Mouse (Mus musculus) liver, embryonic 15.5 days (tissue): ENCODE data around the gene Nt5dc1. TPM values are rescaled to one million over a fixed set of nuclear protein-coding genes. Genes with fewer than 3 reads are reported as not detected.

ENCODE experiments used
- ATAC-seq: fragments of 200-750 bp; cut with Nextera tagmentation; 2 replicates; pipeline ENCODE4 v1.8.0; 2017; ENCODE audit warnings: moderate number of reproducible peaks, mild to moderate bottlenecking, moderate library complexity; ENCODE audit not compliant: insufficient read depth
- H3K27ac ChIP-seq: fragments of 300-500 bp; sonication (generic); replicated peaks from 2 replicates; pipeline ENCODE4 v1.5.1; 2015; ENCODE audit warnings: mild to moderate bottlenecking, inconsistent platforms
- H3K27me3 ChIP-seq: fragments of 300-500 bp; sonication (generic); 2 replicates; pipeline ENCODE4 v1.6.1; 2015; ENCODE audit warnings: mild to moderate bottlenecking, inconsistent platforms
- H3K36me3 ChIP-seq: fragments of 300-500 bp; sonication (generic); replicated peaks from 2 replicates; pipeline ENCODE4 v1.6.1; 2015; ENCODE audit warnings: moderate library complexity, mild to moderate bottlenecking, inconsistent platforms
- H3K4me1 ChIP-seq: fragments of 300-500 bp; sonication (generic); replicated peaks from 2 replicates; pipeline ENCODE4 v1.6.1; 2015; ENCODE audit warnings: inconsistent platforms
- H3K4me2 ChIP-seq: fragments of 300-500 bp; sonication (generic); 2 replicates; pipeline ENCODE4 v1.6.1; 2015; ENCODE audit warnings: moderate library complexity, mild to moderate bottlenecking, inconsistent platforms
- H3K4me3 ChIP-seq: fragments of 300-500 bp; sonication (generic); replicated peaks from 2 replicates; pipeline ENCODE4 v1.5.1; 2015; ENCODE audit warnings: mild to moderate bottlenecking, inconsistent platforms
- H3K9ac ChIP-seq: fragments of 300-500 bp; sonication (generic); 2 replicates; pipeline ENCODE4 v1.6.1; 2015; ENCODE audit warnings: moderate library complexity, mild to moderate bottlenecking, inconsistent platforms
- H3K9me3 ChIP-seq: fragments of 300-500 bp; sonication (generic); replicated peaks from 2 replicates; pipeline ENCODE4 v1.6.1; 2016; ENCODE audit warnings: inconsistent platforms
- WGBS: fragments of 180-500 bp; shearing (Covaris S2); methylation state at CpG from one replicate; pipeline ENCODE4 v1.1.7; 2015; ENCODE audit warnings: mixed read lengths; ENCODE audit not compliant: insufficient replicate concordance; 5-methylcytosine and 5-hydroxymethylcytosine counted together
- polyA plus RNA-seq: library from polyadenylated mRNA; unstranded; fragments of >200 nt; fragmentation: Nextera tagmentation; extraction: Ambion mirVana; gene quantifications from 2 replicates; pipeline ENCODE4 v1.2.1, GENCODE M21; 2015

The Nt5dc1 gene
- polyA plus RNA-seq, 1 experiment from 2014 or later, result 7.4 TPM

DNA sequence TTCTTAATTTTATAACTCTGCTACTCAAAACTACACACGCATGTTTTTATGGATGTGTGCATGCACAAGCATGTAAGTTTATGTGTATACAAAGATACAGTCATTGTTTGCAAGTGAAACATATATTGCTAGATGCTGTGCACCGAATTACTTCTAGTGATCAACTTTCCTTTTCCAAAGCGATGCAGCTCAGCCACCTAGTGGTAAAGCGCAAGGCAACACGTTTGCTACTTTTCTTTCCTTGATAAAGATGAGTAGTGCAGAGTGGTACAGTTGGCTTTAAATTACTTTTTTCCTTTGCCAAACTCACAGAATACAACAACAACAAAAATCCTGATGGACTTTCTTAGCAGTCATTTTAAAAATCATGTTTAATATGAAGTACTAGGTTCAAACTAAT, 50.2 kb downstream of the Nt5dc1 start:
- no peak overlapping the region for H3K9ac ChIP-seq
- no peak overlapping the region for H3K27ac ChIP-seq
- no peaks in the 10 kb centered on the region for H3K9me3 ChIP-seq
- WGBS, result 70% methylated on average over 5 of the region's 5 CpGs
- no peaks in the 10 kb centered on the region for H3K27me3 ChIP-seq
- no peaks in the 10 kb centered on the region for H3K4me1 ChIP-seq
- ATAC-seq, result no peak
- H3K4me2 ChIP-seq, result no peak overlapping the region
- H3K4me3 ChIP-seq, result no peak overlapping the region
- no peaks in the 10 kb centered on the region for H3K36me3 ChIP-seq

DNA sequence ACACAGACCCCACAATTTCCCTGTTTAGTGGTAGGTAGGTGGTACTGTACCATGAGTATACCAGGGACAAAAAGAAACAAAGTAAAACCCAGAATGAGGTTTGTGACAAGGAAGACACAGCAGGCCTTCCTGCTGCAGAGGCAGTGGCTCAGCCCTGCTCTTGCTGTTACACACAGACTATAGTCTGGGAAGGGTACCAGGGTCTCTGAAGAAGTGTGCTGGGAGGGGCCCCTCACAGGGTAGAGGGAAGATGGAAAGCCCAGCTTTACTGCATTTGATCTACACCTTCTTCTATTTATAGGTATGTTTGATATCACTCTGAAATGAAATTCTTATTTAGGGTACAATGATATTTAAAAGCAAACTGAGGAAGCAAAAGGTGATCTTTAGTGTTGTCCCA, 54.6 kb downstream of the Nt5dc1 start:
- Histone ChIP-seq H3K27me3 (no peaks in the 10 kb centered on the region), H3K27ac (no peak overlapping the region), H3K4me3 (no peak overlapping the region), H3K9ac (no peak overlapping the region), H3K4me2 (no peak overlapping the region), H3K9me3 (no peaks in the 10 kb centered on the region), H3K4me1 (no peaks in the 10 kb centered on the region), H3K36me3 (no peaks in the 10 kb centered on the region)
- ATAC-seq, result no peak

DNA sequence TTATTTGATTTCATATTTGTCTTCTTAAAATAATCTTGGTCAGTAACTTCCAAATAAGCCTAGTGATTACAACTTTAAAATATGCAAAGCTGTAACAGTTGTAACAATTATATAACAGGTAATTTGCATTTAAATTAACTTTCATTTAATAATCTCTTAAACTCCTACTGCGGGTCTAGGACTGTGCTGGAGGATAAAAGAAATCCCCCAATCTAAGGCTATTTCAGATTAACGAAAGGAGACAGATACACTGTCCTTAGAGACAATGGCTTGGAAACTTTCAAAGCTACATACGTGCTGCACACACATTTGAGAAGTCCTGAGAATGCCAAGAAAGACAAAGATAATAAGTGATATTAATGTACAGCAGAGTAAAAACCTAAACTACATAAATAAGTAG, 60.1 kb downstream of the Nt5dc1 start:
- no peaks in the 10 kb centered on the region for H3K36me3 ChIP-seq
- H3K27ac ChIP-seq, result no peak overlapping the region
- H3K4me2 ChIP-seq, result no peak overlapping the region
- WGBS, result 68% methylated on average over 3 of the region's 3 CpGs
- no peaks in the 10 kb centered on the region for H3K4me1 ChIP-seq
- H3K9ac ChIP-seq, result no peak overlapping the region
- H3K9me3 ChIP-seq, result no peaks in the 10 kb centered on the region
- no peaks in the 10 kb centered on the region for H3K27me3 ChIP-seq
- no peak overlapping the region for H3K4me3 ChIP-seq
- no peak for ATAC-seq

DNA sequence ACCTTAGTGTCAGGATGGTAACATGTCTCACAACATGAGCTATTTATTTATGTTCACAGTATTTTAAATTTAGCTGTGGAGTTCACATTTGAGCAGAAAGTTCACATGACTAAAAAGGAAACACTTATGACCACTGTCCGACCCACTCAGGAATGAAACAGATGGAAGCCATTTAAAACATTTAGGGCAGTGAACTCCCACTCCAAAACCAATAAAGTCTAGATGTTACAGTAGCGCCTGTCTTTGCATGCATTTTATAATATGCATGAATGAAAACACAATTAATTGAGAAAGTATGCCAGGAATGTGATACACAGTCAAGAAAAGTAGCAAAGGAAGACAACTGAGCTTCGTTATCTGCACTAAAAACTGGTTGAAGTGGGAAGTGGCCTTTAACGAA, 66.2 kb downstream of the Nt5dc1 start:
- H3K4me3 ChIP-seq, result no peak overlapping the region
- no peaks in the 10 kb centered on the region for H3K4me1 ChIP-seq
- H3K27ac ChIP-seq, result no peak overlapping the region
- H3K36me3 ChIP-seq, result no peaks in the 10 kb centered on the region
- H3K9ac ChIP-seq, result no peak overlapping the region
- no peak overlapping the region for H3K4me2 ChIP-seq
- 73% methylated on average over 4 of the region's 4 CpGs for whole genome bisulfite sequencing
- no peak for ATAC-seq
- no peaks in the 10 kb centered on the region for H3K27me3 ChIP-seq
- H3K9me3 ChIP-seq, result no peaks in the 10 kb centered on the region

DNA sequence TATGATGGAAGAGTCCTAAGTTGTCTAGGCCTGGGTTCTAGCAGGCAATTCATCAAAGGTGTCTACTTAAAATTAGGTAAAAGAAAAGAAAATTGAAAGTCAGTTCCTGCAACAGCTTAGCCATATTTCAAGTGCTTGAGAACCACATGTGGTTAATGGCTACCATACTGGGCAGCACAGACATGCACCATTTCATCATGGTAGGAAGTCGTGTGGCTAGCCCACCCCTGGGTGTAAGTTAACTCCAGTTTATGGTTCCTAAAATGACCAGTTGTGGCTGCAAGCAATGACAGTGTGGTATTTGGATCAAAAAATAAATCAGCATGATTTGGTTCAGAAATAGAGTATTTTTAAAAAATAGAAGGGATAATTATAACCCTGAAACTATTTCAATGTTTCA, 76.5 kb downstream of the Nt5dc1 start:
- Histone ChIP-seq H3K27me3 (no peaks in the 10 kb centered on the region), H3K4me2 (no peak overlapping the region), H3K9me3 (no peaks in the 10 kb centered on the region), H3K9ac (no peak overlapping the region), H3K36me3 (no peaks in the 10 kb centered on the region), H3K4me1 (no peaks in the 10 kb centered on the region), H3K27ac (no peak overlapping the region), H3K4me3 (no peak overlapping the region)
- WGBS, result 53% methylated on average over 1 of the region's 1 CpGs
- ATAC-seq, result no peak

DNA sequence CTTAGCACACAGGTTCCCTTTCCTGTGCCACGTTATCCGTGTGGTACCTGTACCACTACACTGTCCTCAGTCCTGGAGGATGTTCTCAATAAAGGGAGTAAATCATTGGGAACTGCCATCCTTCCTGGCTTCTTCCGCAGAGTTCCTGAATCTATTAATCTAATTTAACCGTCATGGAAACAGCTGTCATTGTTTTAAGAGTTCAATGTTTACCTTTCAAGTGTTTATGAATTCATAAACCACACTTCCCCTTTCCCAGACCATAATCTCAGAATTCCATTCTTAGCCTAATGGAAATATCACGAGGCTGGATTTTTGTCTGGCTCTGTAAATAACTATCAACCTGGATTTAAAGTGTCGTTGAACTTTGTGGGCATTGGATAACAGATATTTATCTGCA, 77.3 kb downstream of the Nt5dc1 start:
- no peak for ATAC-seq

DNA sequence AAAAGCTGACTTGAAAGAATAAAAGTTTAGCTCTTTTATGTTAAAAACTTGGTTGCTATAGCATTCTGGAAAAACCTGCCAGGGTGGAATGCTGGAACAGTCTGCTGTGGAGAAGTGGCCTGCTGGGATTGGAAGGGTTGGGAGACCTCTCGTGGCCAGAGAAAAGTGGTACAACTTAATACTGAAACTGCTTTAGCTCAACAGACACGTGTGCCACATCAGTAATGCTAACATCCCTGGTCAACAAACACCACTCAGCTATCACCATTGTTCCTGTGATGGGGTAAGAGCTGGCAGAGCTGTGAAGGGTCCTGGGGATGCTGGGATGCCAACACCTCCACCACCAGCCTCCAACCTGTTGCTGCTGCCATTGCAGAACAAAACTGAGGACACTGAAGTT, 90.0 kb downstream of the Nt5dc1 start:
- no peak for ATAC-seq
- WGBS, result 6% methylated on average over 2 of the region's 2 CpGs
- no peak overlapping the region for H3K9ac ChIP-seq

More for the DNA sequence above, 77.3 kb downstream of the Nt5dc1 start:
- Histone ChIP-seq H3K4me2 (no peak overlapping the region), H3K9ac (no peak overlapping the region), H3K9me3 (no peaks in the 10 kb centered on the region), H3K4me3 (no peak overlapping the region), H3K27ac (no peak overlapping the region), H3K27me3 (no peaks in the 10 kb centered on the region), H3K4me1 (no peaks in the 10 kb centered on the region), H3K36me3 (no peaks in the 10 kb centered on the region)
- WGBS, result 67% methylated on average over 6 of the region's 6 CpGs

DNA sequence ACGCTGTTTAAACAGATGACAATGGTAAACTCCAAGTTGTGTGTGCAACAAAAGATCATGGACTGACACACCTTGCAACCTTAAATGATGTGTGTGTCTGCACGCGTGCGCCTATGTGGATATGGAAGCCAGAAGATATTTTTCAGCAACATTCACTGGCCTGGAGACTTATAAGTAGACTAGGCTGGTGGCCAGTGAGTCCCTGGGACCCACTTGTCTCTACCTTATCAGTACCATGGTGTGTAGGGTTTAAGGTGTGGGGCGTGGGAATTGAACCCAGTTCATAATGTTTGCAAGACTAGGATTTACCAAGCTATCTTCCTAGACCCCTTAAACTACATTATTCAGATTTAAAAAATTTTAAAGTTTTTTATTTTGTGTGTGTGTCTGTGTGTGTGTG, 91.2 kb downstream of the Nt5dc1 start:
- WGBS, result 55% methylated on average over 5 of the region's 5 CpGs
- no peaks in the 10 kb centered on the region for H3K27me3 ChIP-seq
- ATAC-seq, result no peak
- no peak overlapping the region for H3K9ac ChIP-seq
- H3K9me3 ChIP-seq, result no peaks in the 10 kb centered on the region
- no peaks in the 10 kb centered on the region for H3K36me3 ChIP-seq
- H3K4me1 ChIP-seq, result no peaks in the 10 kb centered on the region
- no peak overlapping the region for H3K4me3 ChIP-seq
- no peak overlapping the region for H3K27ac ChIP-seq
- H3K4me2 ChIP-seq, result no peak overlapping the region

More for the DNA sequence above, 90.0 kb downstream of the Nt5dc1 start:
- no peaks in the 10 kb centered on the region for H3K9me3 ChIP-seq
- H3K36me3 ChIP-seq, result no peaks in the 10 kb centered on the region
- no peaks in the 10 kb centered on the region for H3K27me3 ChIP-seq
- no peak overlapping the region for H3K4me2 ChIP-seq
- no peak overlapping the region for H3K27ac ChIP-seq
- H3K4me3 ChIP-seq, result no peak overlapping the region
- H3K4me1 ChIP-seq, result no peaks in the 10 kb centered on the region

DNA sequence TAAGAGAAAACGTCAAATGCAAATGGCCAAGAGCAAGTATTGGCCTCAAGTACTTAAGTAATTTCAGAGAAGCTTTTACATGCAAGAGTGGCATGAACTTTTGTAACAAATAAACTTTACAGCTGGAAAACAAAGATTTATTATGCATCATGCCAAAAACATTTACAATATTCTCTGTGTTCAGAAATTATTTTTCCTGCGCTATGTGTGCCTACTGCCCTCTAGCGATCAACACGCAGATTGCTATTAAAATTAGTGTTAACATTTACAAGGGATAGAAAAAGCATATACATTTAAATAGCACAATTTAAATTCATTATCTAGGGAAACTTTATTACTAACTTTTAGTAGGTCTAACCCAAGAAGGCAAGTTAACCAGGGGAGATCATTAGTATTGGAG, 91.7 kb downstream of the Nt5dc1 start:
- Histone ChIP-seq H3K9me3 (no peaks in the 10 kb centered on the region), H3K36me3 (no peaks in the 10 kb centered on the region), H3K27me3 (no peaks in the 10 kb centered on the region), H3K4me3 (no peak overlapping the region), H3K27ac (no peak overlapping the region), H3K9ac (no peak overlapping the region), H3K4me1 (no peaks in the 10 kb centered on the region), H3K4me2 (no peak overlapping the region)
- 23% methylated on average over 4 of the region's 4 CpGs for WGBS
- ATAC-seq, result no peak

DNA sequence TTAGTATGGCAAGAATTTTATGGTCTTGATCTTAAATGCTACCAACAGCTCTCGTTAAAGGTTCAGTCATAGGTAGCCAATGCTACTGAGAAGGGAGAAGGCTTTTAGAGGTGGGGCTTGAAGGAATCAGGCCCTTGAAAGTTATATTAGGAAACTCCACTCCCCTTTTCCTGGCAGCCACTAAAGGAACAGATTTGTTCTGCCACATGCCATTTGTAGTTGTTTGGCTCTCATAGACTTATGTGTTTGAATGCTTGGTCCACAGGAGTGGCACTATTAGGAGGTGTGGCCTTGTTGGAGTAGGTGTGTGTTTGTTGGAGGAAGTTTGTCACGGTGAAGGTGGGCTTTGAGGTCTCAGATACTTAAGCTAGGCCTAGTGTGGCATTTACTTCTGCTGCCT, 97.5 kb downstream of the Nt5dc1 start:
- Histone ChIP-seq H3K4me1 (0 out of 2 replicates have a peak, but pooled peaks cover 5% of the 10 kb centered on the region), H3K4me3 (no peak overlapping the region), H3K9me3 (no peaks in the 10 kb centered on the region), H3K36me3 (no peaks in the 10 kb centered on the region), H3K27ac (no peak overlapping the region), H3K4me2 (no peak overlapping the region), H3K27me3 (no peaks in the 10 kb centered on the region), H3K9ac (no peak overlapping the region)
- no peak for ATAC-seq
- WGBS, result 61% methylated on average over 2 of the region's 2 CpGs

DNA sequence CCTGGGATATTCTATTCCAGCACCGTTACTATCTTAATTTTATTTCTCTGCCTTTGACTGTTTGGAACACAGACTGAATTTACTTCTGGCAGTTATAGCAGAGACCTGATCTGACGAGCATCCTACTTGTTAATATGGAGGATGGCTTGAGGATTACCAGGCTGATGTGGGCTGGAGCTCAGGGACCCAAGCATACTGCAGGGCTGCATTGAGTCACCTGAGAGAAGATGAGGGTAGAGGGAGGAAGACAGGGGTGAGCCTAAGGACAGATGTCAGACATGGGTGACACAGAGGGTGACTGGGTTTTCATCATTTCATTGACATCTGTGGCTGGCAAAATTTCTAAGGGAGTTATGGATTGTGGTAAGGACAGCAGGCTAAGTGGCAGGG, 101.1 kb downstream of the Nt5dc1 start:
- Histone ChIP-seq H3K9ac (no peak overlapping the region), H3K27ac (no peak overlapping the region), H3K4me2 (no peak overlapping the region), H3K4me1 (0 out of 2 replicates have a peak, but pooled peaks cover 5% of the 10 kb centered on the region), H3K27me3 (no peaks in the 10 kb centered on the region), H3K36me3 (no peaks in the 10 kb centered on the region), H3K4me3 (no peak overlapping the region), H3K9me3 (no peaks in the 10 kb centered on the region)
- WGBS, result 55% methylated on average over 2 of the region's 2 CpGs
- no peak for ATAC-seq

DNA sequence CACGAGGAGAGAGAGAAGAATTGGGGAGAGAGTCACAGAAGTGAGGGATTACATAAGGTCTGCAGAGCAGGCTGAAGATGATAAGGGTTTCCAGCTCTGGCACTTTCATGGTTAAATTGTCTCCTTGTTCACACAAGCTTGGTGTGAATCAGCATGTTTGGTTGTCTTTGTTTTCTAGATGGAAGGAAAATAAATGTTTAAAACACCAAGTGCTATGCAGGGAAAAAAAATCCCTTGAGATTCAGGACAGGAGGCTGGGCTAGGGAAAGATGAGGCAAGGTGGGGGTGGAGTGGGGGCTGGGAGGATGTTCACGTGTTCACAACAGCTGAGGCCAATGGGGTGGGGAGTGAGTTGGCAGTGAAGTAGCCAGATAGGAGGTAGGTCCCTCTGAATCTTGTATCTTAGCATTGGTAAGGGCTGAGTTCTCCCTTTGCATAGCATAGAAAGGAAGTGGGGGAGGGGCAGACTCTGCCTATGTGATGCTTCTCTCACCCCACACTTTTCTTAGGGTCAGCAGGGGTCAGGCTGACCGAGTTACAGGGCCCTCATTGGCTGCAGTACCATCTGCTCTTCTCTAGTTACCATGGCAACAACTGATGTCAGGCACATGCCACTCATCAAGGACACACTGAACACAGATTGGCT, 101.7 kb downstream of the Nt5dc1 start:
- ATAC-seq, result no peak
- Histone ChIP-seq H3K36me3 (no peaks in the 10 kb centered on the region), H3K4me3 (no peak overlapping the region), H3K4me1 (0 out of 2 replicates have a peak, but pooled peaks cover 5% of the 10 kb centered on the region), H3K27me3 (no peaks in the 10 kb centered on the region), H3K4me2 (no peak overlapping the region; the same call in 1 of the 2 replicates), H3K27ac (no peak overlapping the region), H3K9ac (no peak overlapping the region), H3K9me3 (no peaks in the 10 kb centered on the region)
- 15% methylated on average over 3 of the region's 3 CpGs for WGBS
